Mouse (Mus musculus): ENCODE results near the gene Grip1. TPM values are rescaled to one million over a fixed set of nuclear protein-coding genes. Genes with fewer than 3 reads are reported as not detected.

The Grip1 gene
- polyA plus RNA-seq, 1 experiment = 1.1 TPM

- Histone ChIP-seq H3K4me1 (ENCODE audit: control insufficient read depth, insufficient read depth, low read length) (no peaks in the 10 kb centered on the region), H3K27ac (ENCODE audit: insufficient read depth, low read length) (no peak overlapping the region), H3K4me3 (ENCODE audit: insufficient read depth, low read length) (no peak overlapping the region)
- TF ChIP-seq CTCF (IDR thresholded peaks at IDR 0.05; ENCODE audit: borderline replicate concordance, insufficient read depth, low read length) (no peak), POLR2A (IDR thresholded peaks at IDR 0.05; ENCODE audit: low read depth, low read length) (no peak)
Observed at GRCm38 (mm10) chr10:119684377-119684826, 230.8 kb downstream of the Grip1 start.

- Histone ChIP-seq H3K4me1 (ENCODE audit: control insufficient read depth, insufficient read depth, low read length) (peaks cover 3% of the 10 kb centered on the region; the same call in 1 of the 2 replicates), H3K27ac (ENCODE audit: insufficient read depth, low read length) (no peak overlapping the region), H3K4me3 (ENCODE audit: insufficient read depth, low read length) (0 out of 2 replicates have a peak overlapping the region, but pooled peaks have one; percentile 14)
- TF ChIP-seq CTCF (IDR thresholded peaks at IDR 0.05; ENCODE audit: borderline replicate concordance, insufficient read depth, low read length) (no peak), POLR2A (IDR thresholded peaks at IDR 0.05; ENCODE audit: low read depth, low read length) (no peak)
Observed at GRCm38 (mm10) chr10:119691358-119692083, 237.9 kb downstream of the Grip1 start.

- TF ChIP-seq CTCF (IDR thresholded peaks at IDR 0.05; ENCODE audit: borderline replicate concordance, insufficient read depth, low read length) = no peak
- TF ChIP-seq POLR2A (IDR thresholded peaks at IDR 0.05; ENCODE audit: low read depth, low read length) = no peak
- H3K4me3 ChIP-seq (ENCODE audit: insufficient read depth, low read length) = peak overlapping the region; percentile 28
- H3K4me1 ChIP-seq (ENCODE audit: control insufficient read depth, insufficient read depth, low read length) = peaks cover 6% of the 10 kb centered on the region
- H3K27ac ChIP-seq (ENCODE audit: insufficient read depth, low read length) = no peak overlapping the region
Observed at GRCm38 (mm10) chr10:119692284-119692890, 238.8 kb downstream of the Grip1 start.

GRCm38 (mm10) chr10:119693400-119693799 is 239.8 kb downstream of the Grip1 start:
- no peak overlapping the region for H3K4me3 ChIP-seq (ENCODE audit: insufficient read depth, low read length)
- no peak overlapping the region for H3K27ac ChIP-seq (ENCODE audit: insufficient read depth, low read length)
- TF ChIP-seq POLR2A (IDR thresholded peaks at IDR 0.05; ENCODE audit: low read depth, low read length) (no peak), CTCF (IDR thresholded peaks at IDR 0.05; ENCODE audit: borderline replicate concordance, insufficient read depth, low read length) (no peak)
- H3K4me1 ChIP-seq (ENCODE audit: control insufficient read depth, insufficient read depth, low read length) = peaks cover 7% of the 10 kb centered on the region

GRCm38 (mm10) chr10:119697257-119697798 is 243.7 kb downstream of the Grip1 start:
- Histone ChIP-seq H3K4me3 (ENCODE audit: insufficient read depth, low read length) (no peak overlapping the region), H3K4me1 (ENCODE audit: control insufficient read depth, insufficient read depth, low read length) (peaks cover 7% of the 10 kb centered on the region), H3K27ac (ENCODE audit: insufficient read depth, low read length) (no peak overlapping the region)
- TF ChIP-seq CTCF (IDR thresholded peaks at IDR 0.05; ENCODE audit: borderline replicate concordance, insufficient read depth, low read length) (no peak), POLR2A (IDR thresholded peaks at IDR 0.05; ENCODE audit: low read depth, low read length) (no peak)

GRCm38 (mm10) chr10:119705348-119705747 is 251.7 kb downstream of the Grip1 start:
- H3K4me3 ChIP-seq (ENCODE audit: insufficient read depth, low read length) = no peak overlapping the region
- no peak overlapping the region for H3K27ac ChIP-seq (ENCODE audit: insufficient read depth, low read length)
- TF ChIP-seq CTCF (IDR thresholded peaks at IDR 0.05; ENCODE audit: borderline replicate concordance, insufficient read depth, low read length) (no peak), POLR2A (IDR thresholded peaks at IDR 0.05; ENCODE audit: low read depth, low read length) (no peak)
- no peaks in the 10 kb centered on the region for H3K4me1 ChIP-seq (ENCODE audit: control insufficient read depth, insufficient read depth, low read length)

GRCm38 (mm10) chr10:119706281-119706680 is 252.7 kb downstream of the Grip1 start:
- no peaks in the 10 kb centered on the region for H3K4me1 ChIP-seq (ENCODE audit: control insufficient read depth, insufficient read depth, low read length)
- H3K4me3 ChIP-seq (ENCODE audit: insufficient read depth, low read length) = no peak overlapping the region
- no peak overlapping the region for H3K27ac ChIP-seq (ENCODE audit: insufficient read depth, low read length)
- TF ChIP-seq CTCF (IDR thresholded peaks at IDR 0.05; ENCODE audit: borderline replicate concordance, insufficient read depth, low read length) = no peak
- TF ChIP-seq POLR2A (IDR thresholded peaks at IDR 0.05; ENCODE audit: low read depth, low read length) = no peak

GRCm38 (mm10) chr10:119706983-119707382 is 253.4 kb downstream of the Grip1 start:
- no peak overlapping the region for H3K4me3 ChIP-seq (ENCODE audit: insufficient read depth, low read length)
- H3K4me1 ChIP-seq (ENCODE audit: control insufficient read depth, insufficient read depth, low read length) = no peaks in the 10 kb centered on the region
- no peak overlapping the region for H3K27ac ChIP-seq (ENCODE audit: insufficient read depth, low read length)
- TF ChIP-seq CTCF (IDR thresholded peaks at IDR 0.05; ENCODE audit: borderline replicate concordance, insufficient read depth, low read length) (no peak), POLR2A (IDR thresholded peaks at IDR 0.05; ENCODE audit: low read depth, low read length) (no peak)

GRCm38 (mm10) chr10:119721887-119722286 is 268.3 kb downstream of the Grip1 start:
- no peaks in the 10 kb centered on the region for H3K4me1 ChIP-seq (ENCODE audit: control insufficient read depth, insufficient read depth, low read length)
- TF ChIP-seq POLR2A (IDR thresholded peaks at IDR 0.05; ENCODE audit: low read depth, low read length) = no peak
- no peak for TF ChIP-seq CTCF (IDR thresholded peaks at IDR 0.05; ENCODE audit: borderline replicate concordance, insufficient read depth, low read length)

GRCm38 (mm10) chr10:119722471-119722870 is 268.8 kb downstream of the Grip1 start:
- no peak overlapping the region for H3K4me3 ChIP-seq (ENCODE audit: insufficient read depth, low read length)
- TF ChIP-seq POLR2A (IDR thresholded peaks at IDR 0.05; ENCODE audit: low read depth, low read length) = no peak
- TF ChIP-seq CTCF (IDR thresholded peaks at IDR 0.05; ENCODE audit: borderline replicate concordance, insufficient read depth, low read length) = no peak
- H3K4me1 ChIP-seq (ENCODE audit: control insufficient read depth, insufficient read depth, low read length) = peaks cover 2% of the 10 kb centered on the region
- no peak overlapping the region for H3K27ac ChIP-seq (ENCODE audit: insufficient read depth, low read length)

More at GRCm38 (mm10) chr10:119721887-119722286, 268.3 kb downstream of the Grip1 start:
- Histone ChIP-seq H3K27ac (ENCODE audit: insufficient read depth, low read length) (no peak overlapping the region), H3K4me3 (ENCODE audit: insufficient read depth, low read length) (no peak overlapping the region)
